Mouse (Mus musculus) CH12.LX (cell line): ENCODE results near the gene Foxp1. TPM values are rescaled to one million over a fixed set of nuclear protein-coding genes. Genes with fewer than 3 reads are reported as not detected.

Experiments
- DNase-seq: peaks from one replicate; pipeline ENCODE4 v3.0.0-alpha.2; 2013; ENCODE audit errors: extremely low read depth
- H3K27ac ChIP-seq: 2 replicates; pipeline ENCODE4 v1.5.1; 2012; ENCODE audit warnings: low read depth, mild to moderate bottlenecking, control low read depth, moderate library complexity; ENCODE audit not compliant: insufficient read depth
- H3K27me3 ChIP-seq: replicated peaks from 2 replicates; pipeline ENCODE3; 2012; ENCODE audit warnings: inconsistent platforms
- H3K36me3 ChIP-seq, 2 experiments: replicated peaks in 1 of 2; 2 replicates each; pipeline versions ENCODE3 to v1.6.1; 2012; ENCODE audit warnings: inconsistent platforms in 1 of 2, low read length in 1 of 2, mild to moderate bottlenecking in 1 of 2, mixed read lengths in 1 of 2, moderate library complexity in 1 of 2; ENCODE audit not compliant: control insufficient read depth in 1 of 2, insufficient read depth in 1 of 2
- H3K4me1 ChIP-seq, 2 experiments: 2 replicates each; pipeline ENCODE4 v1.6.1; 2012; ENCODE audit warnings: inconsistent platforms in 1 of 2, moderate library complexity in 1 of 2; ENCODE audit not compliant: insufficient read depth in 2 of 2, control insufficient read depth in 1 of 2
- H3K4me2 ChIP-seq: 2 replicates; pipeline ENCODE4 v1.6.1; 2012; ENCODE audit warnings: low read depth, mild to moderate bottlenecking, control low read depth; ENCODE audit not compliant: poor library complexity, insufficient read depth, severe bottlenecking
- H3K4me3 ChIP-seq, 3 experiments: fragments of 150-350 bp in 1 of 3; sonication (generic) in 1 of 3; replicated peaks in 1 of 3; 2 replicates each; pipeline versions ENCODE3 to v1.5.1; 2011 to 2012; ENCODE audit warnings: low read depth in 2 of 3, low read length in 2 of 3, mild to moderate bottlenecking in 2 of 3, moderate library complexity in 2 of 3, control low read depth in 1 of 3, improper control_type of control experiment in 1 of 3, inconsistent platforms in 1 of 3, mixed read lengths in 1 of 3; ENCODE audit not compliant: poor library complexity in 1 of 3
- H3K79me2 ChIP-seq: replicated peaks from 2 replicates; pipeline ENCODE4 v1.6.1; 2012; ENCODE audit warnings: mild to moderate bottlenecking, moderate library complexity; ENCODE audit not compliant: control insufficient read depth, poor library complexity, insufficient read depth, severe bottlenecking; ENCODE audit errors: extremely low read depth
- H3K9ac ChIP-seq: 2 replicates; pipeline ENCODE4 v1.6.1; 2012; ENCODE audit warnings: low read depth, mild to moderate bottlenecking, control low read depth, moderate library complexity; ENCODE audit not compliant: insufficient read depth
- H3K9me3 ChIP-seq: replicated peaks from 2 replicates; pipeline ENCODE3; 2012; ENCODE audit warnings: low read length, inconsistent platforms, mixed read lengths
- BHLHE40 ChIP-seq: IDR thresholded peaks from 2 replicates; pipeline ENCODE4 v1.6.1; 2011; ENCODE audit warnings: mild to moderate bottlenecking, low read depth, low read length, improper control_type of control experiment
- CHD1 ChIP-seq: IDR thresholded peaks from 2 replicates; pipeline ENCODE4 v1.6.1; 2012; ENCODE audit warnings: low read depth, low read length, improper control_type of control experiment, inconsistent platforms
- E2F4 ChIP-seq: IDR thresholded peaks from 2 replicates; pipeline ENCODE4 v1.6.1; 2011; ENCODE audit warnings: low read depth, low read length, improper control_type of control experiment; ENCODE audit not compliant: insufficient replicate concordance
- ELF1 ChIP-seq: IDR thresholded peaks from 2 replicates; pipeline ENCODE4 v1.6.1; 2014; ENCODE audit warnings: low read depth, mild to moderate bottlenecking, inconsistent platforms, low read length, improper control_type of control experiment
- ETS1 ChIP-seq: conservative IDR thresholded peaks from 2 replicates; pipeline ENCODE4 v1.6.1; 2012; ENCODE audit warnings: low read depth, mild to moderate bottlenecking, inconsistent platforms, low read length, improper control_type of control experiment, moderate library complexity
- GABPA ChIP-seq: IDR thresholded peaks from 2 replicates; pipeline ENCODE4 v1.6.1; 2012; ENCODE audit warnings: low read depth, low read length, improper control_type of control experiment, inconsistent platforms; ENCODE audit not compliant: insufficient replicate concordance
- HCFC1 ChIP-seq: IDR thresholded peaks from 2 replicates; pipeline ENCODE4 v1.6.1; 2012; ENCODE audit warnings: low read depth, mild to moderate bottlenecking, inconsistent platforms, low read length, improper control_type of control experiment
- IRF4 ChIP-seq: IDR thresholded peaks from 2 replicates; pipeline ENCODE4 v1.6.1; 2014; ENCODE audit warnings: low read depth, mild to moderate bottlenecking, inconsistent platforms, low read length, improper control_type of control experiment
- JUN ChIP-seq: IDR thresholded peaks from 2 replicates; pipeline ENCODE4 v1.6.1; 2011; ENCODE audit warnings: low read depth, mild to moderate bottlenecking, low read length, improper control_type of control experiment, moderate library complexity; ENCODE audit not compliant: insufficient read depth
- JUND ChIP-seq: conservative IDR thresholded peaks from 2 replicates; pipeline ENCODE4 v1.6.1; 2011; ENCODE audit warnings: low read depth, low read length, improper control_type of control experiment
- MAFK ChIP-seq: IDR thresholded peaks from 2 replicates; pipeline ENCODE4 v1.6.1; 2011; ENCODE audit warnings: low read length, improper control_type of control experiment; ENCODE audit not compliant: insufficient replicate concordance
- MAX ChIP-seq: IDR thresholded peaks from 2 replicates; pipeline ENCODE4 v1.6.1; 2011; ENCODE audit warnings: low read length, improper control_type of control experiment
- NELFE ChIP-seq: IDR thresholded peaks from 2 replicates; pipeline ENCODE4 v1.6.1; 2011; ENCODE audit warnings: low read depth, low read length, improper control_type of control experiment
- RCOR1 ChIP-seq: conservative IDR thresholded peaks from 2 replicates; pipeline ENCODE4 v1.6.1; 2012; ENCODE audit warnings: low read depth, mild to moderate bottlenecking, inconsistent platforms, low read length, improper control_type of control experiment
- SMC3 ChIP-seq: IDR thresholded peaks from 2 replicates; pipeline ENCODE4 v1.6.1; 2011; ENCODE audit warnings: low read depth, low read length, improper control_type of control experiment
- TCF12 ChIP-seq: IDR thresholded peaks from 2 replicates; pipeline ENCODE4 v1.6.1; 2014; ENCODE audit warnings: low read depth, mild to moderate bottlenecking, inconsistent platforms, low read length, improper control_type of control experiment
- UBTF ChIP-seq: IDR thresholded peaks from 2 replicates; pipeline ENCODE4 v1.6.1; 2012; ENCODE audit warnings: low read depth, mild to moderate bottlenecking, inconsistent platforms, low read length, improper control_type of control experiment, moderate library complexity
- USF2 ChIP-seq: conservative IDR thresholded peaks from 2 replicates; pipeline ENCODE4 v1.6.1; 2011; ENCODE audit warnings: low read depth, low read length, improper control_type of control experiment
- ZC3H11A ChIP-seq: IDR thresholded peaks from 2 replicates; pipeline ENCODE4 v1.6.1; 2012; ENCODE audit warnings: low read depth, mild to moderate bottlenecking, inconsistent platforms, low read length, improper control_type of control experiment
- ZKSCAN1 ChIP-seq: IDR thresholded peaks from 2 replicates; pipeline ENCODE4 v1.6.1; 2012; ENCODE audit warnings: low read depth, inconsistent platforms, low read length, improper control_type of control experiment, borderline replicate concordance
- ZMIZ1 ChIP-seq: IDR thresholded peaks from 2 replicates; pipeline ENCODE4 v1.6.1; 2012; ENCODE audit warnings: low read depth, mild to moderate bottlenecking, inconsistent platforms, low read length, improper control_type of control experiment
- ZNF384 ChIP-seq: IDR thresholded peaks from 2 replicates; pipeline ENCODE4 v1.6.1; 2012; ENCODE audit warnings: low read depth, low read length, improper control_type of control experiment, inconsistent platforms
- dilution Hi-C: fragments of 300-500 bp; cut with MboI; formaldehyde crosslinking; loops from 2 replicates; pipeline ENCODE4 v1.14.3; 2020; ENCODE audit warnings: low sequenced_read_pairs; ENCODE audit not compliant: extremely low pct_unique_long_range_greater_than_20kb, extremely low pct_ligation_motif_present
- in situ Hi-C: fragments of 300-500 bp; cut with MboI; formaldehyde crosslinking; loops from 3 replicates; pipeline ENCODE4 v1.14.3; 2019; ENCODE audit warnings: low sequenced_read_pairs, low pct_ligation_motif_present, low pct_unique_long_range_greater_than_20kb, mixed read lengths
- polyA plus RNA-seq: library from polyadenylated mRNA; unstranded; fragments of >175 nt; gene quantifications from 2 replicates; pipeline ENCODE4 v1.2.1, GENCODE M21; 2012; ENCODE audit warnings: low read depth; ENCODE audit not compliant: insufficient read length
- total RNA-seq, 2 experiments: library from RNA; depleted of rRNA; stranded (reverse); fragments of 300-350 nt in 1 of 2; fragments of >200 nt in 1 of 2; gene quantifications; 2 replicates each; pipeline ENCODE4 v1.2.3; 2012 to 2014

Foxp1 gene
- total and polyA plus RNA-seq, 3 experiments = 66.5 to 105 (median 87.4) TPM

GRCm38 (mm10) chr6:99392484-99392883, 130.0 kb downstream of the Foxp1 start:
- DNase-seq = no peak
- H3K79me2 ChIP-seq = no peaks in the 10 kb centered on the region
- H3K9me3 ChIP-seq = no peaks in the 10 kb centered on the region
- H3K4me1 ChIP-seq = peaks cover 14 to 51% of the 10 kb centered on the region in 2 experiments
- no peak overlapping the region for H3K4me2 ChIP-seq
- TF ChIP-seq ZMIZ1 (no peak), IRF4 (no peak), NELFE (no peak), TCF12 (no peak), RCOR1 (no peak), ZKSCAN1 (no peak), ELF1 (no peak), E2F4 (no peak), CHD1 (no peak), ZNF384 (no peak), GABPA (no peak), USF2 (no peak), JUND (no peak)
- in situ Hi-C loops = no loop called here
- H3K9ac ChIP-seq = no peak overlapping the region
- dilution Hi-C loops = no loop called here
- no peak overlapping the region for H3K27ac ChIP-seq
- H3K4me3 ChIP-seq = no peak overlapping the region
- no peaks in the 10 kb centered on the region for H3K36me3 ChIP-seq
- no peaks in the 10 kb centered on the region for H3K27me3 ChIP-seq

DNA sequence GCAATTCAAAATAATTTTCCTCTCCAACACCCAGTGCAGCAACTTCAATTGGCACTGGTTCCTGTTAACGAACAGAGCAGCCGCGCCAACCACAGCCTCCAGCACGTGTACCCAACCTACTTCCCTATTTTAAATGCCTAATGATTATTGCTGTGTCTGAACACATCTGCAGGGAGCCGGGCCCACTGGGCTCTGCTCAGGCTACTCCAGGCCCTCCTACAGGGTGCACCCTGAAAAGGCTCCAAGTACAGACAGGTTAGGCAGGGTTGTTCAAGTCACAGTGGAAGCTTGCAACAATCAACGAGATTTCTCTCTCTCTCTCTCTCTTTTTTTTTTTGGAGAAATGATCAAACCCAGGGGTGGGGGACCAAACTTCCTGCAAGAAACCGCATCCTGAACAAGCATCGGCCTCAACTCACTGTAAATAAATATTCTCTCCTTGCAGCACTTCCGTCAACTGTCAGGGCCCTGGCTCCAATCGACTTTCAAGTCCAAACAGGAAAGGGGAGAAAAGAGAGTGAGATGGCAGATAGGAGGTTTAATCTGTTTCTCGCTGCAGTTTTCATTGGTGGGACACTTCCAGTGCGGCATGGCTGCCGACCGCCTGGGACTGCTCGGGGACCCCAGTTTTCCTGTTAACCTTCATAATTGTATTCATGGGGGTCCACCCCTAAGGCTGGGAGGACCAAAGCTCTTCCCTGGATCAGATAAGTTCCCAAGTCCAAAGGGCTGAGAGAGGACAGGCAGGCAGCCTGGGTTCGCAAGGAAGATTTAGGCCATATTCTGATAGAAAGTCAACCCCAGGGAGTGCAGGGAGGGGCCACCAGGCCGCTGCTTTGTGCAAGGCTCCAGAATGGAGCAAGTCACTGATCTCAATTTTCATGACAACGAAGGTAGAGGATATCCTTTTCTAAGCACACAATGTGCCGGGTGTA, 133.5 kb downstream of the Foxp1 start:
- peak; percentile 73 for DNase-seq
- no peaks in the 10 kb centered on the region for H3K27me3 ChIP-seq
- peaks cover 20 to 50% of the 10 kb centered on the region in 2 experiments for H3K4me1 ChIP-seq
- no peak overlapping the region for H3K27ac ChIP-seq
- 0 out of 2 replicates have a peak, but pooled peaks have one; percentile 2 for TF ChIP-seq SMC3
- peak; percentile 92 for TF ChIP-seq BHLHE40
- no peak for TF ChIP-seq MAFK
- TF ChIP-seq CHD1 = no peak
- TF ChIP-seq ZNF384 = no peak
- no peak for TF ChIP-seq JUN
- peak; percentile 78 for TF ChIP-seq MAX
- no peak for TF ChIP-seq UBTF
- TF ChIP-seq ZC3H11A = no peak
- TF ChIP-seq ZKSCAN1 = no peak
- TF ChIP-seq ETS1 = 0 out of 2 replicates have a peak, but pooled peaks have one; percentile 12
- TF ChIP-seq ELF1 = no peak
- TF ChIP-seq ZMIZ1 = no peak
- TF ChIP-seq HCFC1 = no peak
- no peak overlapping the region for H3K9ac ChIP-seq
- peaks cover 4% of the 10 kb centered on the region for H3K9me3 ChIP-seq
- no peak overlapping the region for H3K4me3 ChIP-seq
- in situ Hi-C loops (loop anchor here (5.0 to 10.0 kb wide), 3 partner anchors 52 to 194 kb away; no protein-coding TSS in a partner anchor), dilution Hi-C loops (no loop called here)
- H3K79me2 ChIP-seq = no peaks in the 10 kb centered on the region
- H3K36me3 ChIP-seq = no peaks in the 10 kb centered on the region
- no peak overlapping the region for H3K4me2 ChIP-seq
